Mouse (Mus musculus) spleen, adult 18-20 months (tissue): ENCODE measurements around the gene Map6.

Experiments used
- DNase-seq, 2 experiments: peaks; one replicate each; pipeline ENCODE4 v3.0.0; 2022; ENCODE audit warnings: mixed read lengths in 2 of 2

Gene Map6

DNA sequence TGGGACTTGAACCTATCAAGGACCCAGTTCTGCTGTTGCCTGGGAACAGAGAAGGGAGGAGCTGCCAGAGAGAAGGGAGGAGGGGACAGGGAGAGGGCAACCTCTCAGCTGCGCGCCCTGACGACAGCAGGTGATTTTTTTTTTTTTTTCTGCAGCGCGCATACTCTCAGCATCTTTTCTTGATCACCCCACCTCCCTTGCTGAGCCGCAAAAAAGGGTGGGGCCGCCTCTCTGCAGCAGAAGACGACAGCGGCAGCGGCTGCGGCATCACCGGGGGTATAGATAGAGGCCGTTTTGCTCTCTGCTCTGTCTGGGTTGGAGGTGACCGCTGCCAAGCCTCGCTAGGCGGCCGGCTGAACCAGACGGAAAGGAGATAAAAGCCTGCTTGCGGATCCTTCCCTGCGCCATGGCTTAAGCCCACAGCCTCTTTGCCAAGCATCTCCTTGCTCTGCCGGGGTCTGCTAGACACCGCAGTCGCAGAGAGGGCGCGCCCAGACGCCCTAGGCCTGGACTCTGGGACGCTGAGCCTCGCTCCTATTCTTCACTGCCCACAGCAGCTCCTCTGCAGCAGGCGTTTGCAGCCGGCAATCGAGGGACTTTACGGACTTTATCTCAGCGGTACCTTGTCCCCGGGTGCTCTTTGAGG, at the start of gene Map6:
Gene Map6 (plus strand): TSS at position 197 of the 646 bp plus-strand sequence.
- DNase-seq, result no peak

DNA sequence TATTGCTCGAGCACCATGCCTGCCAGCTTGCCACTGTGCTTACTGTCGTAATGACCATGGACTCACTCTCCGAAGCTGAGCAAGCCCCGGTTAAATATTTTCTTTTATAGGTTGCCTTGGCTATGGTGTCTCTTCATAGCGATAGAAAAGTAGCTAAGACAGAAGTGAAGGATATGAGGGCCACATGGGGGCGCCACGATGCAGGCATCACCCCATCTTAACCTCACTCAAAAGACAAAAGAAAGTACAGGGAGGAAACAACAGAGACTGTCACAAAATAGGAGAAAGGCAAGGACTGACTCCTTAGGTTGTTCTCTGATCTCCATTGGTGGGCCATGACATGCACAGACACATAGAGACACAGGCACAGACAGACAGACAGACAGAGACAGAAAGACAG, 43.0 kb upstream of the Map6 start:
- no peak for DNase-seq

DNA sequence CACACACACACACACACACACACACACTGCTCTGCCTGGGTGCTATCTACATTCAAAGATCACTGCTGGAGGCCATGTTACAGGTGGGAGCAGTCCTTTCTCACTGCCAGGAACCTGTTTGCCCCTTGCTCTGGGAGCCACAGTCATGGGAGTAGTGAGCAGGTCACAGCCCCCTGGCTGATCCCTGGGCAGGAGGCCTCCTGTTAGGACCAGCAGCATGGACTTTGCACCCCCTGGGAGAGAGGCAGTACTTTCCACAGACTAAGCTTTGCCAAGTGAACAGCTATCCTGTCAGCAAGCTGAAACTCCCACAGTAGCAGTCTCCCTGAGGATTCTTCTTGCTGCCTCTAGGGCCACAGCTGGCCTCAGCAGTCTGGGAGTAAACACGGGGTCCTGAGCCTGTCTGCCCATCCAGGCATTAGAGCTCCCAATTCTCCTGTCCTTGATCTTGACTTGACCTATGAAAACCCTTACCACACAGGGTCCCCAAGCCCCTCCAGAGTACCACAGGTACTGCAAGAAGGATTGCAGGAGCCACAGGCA, 42.5 kb upstream of the Map6 start:
- no peak for DNase-seq

DNA sequence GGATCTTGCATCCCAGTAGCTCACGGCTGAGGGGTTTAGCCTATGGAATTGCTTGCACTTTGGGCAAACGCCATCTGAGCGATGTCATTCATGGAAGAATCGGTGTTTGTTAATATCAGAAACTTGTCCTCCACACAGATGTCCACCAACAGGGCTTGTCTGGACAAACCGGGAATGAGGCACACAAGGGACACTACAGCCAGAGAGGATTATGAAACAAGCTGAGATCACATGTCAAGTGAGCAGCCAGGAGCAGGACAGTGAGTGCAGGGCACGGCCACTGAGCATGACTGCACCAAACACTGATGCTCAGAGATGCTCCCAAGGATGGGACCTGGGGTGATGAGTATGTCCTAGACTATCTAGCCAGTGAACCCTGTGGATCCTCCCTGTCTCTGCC, 41.8 kb upstream of the Map6 start:
- DNase-seq, result no peak

DNA sequence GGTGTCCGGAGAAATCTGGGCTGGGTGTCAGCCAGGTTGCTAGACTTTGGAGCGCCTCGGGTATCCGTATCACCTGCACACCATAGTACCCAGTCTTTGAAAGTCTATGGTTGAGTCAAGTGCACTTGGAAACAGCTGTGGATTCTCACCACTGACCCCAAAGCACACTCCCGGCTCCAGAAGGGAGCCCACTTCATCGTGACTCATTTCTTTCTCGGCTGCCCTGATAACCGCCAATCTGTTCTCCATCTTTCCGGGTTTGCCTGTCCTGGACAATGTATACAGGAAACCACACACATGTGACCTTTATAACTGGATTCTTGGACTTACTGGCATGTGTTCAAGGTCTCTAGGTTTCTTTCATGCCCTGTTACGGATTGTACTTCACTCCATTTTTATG, 40.6 kb upstream of the Map6 start:
- DNase-seq, result no peak

DNA sequence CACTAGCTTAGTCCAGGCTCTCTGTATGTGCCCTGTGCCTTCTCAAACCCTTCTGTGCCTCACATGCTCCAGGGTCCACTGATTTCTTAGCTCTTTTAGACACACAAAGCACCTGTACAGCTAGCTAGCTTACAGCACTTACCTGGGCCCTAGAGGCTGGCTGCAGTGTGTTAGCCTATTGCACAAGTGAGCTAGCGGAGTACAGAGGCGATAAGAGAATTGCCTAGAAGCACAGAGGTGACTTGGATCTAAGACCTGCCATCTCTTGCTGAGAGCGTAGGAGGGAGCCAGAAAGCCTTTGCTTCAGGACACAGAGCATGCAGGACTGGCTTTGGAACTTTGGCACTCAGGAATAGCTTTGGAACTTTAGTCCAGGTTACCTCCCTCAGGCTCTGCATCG, 40.0 kb upstream of the Map6 start:
- DNase-seq, result no peak

DNA sequence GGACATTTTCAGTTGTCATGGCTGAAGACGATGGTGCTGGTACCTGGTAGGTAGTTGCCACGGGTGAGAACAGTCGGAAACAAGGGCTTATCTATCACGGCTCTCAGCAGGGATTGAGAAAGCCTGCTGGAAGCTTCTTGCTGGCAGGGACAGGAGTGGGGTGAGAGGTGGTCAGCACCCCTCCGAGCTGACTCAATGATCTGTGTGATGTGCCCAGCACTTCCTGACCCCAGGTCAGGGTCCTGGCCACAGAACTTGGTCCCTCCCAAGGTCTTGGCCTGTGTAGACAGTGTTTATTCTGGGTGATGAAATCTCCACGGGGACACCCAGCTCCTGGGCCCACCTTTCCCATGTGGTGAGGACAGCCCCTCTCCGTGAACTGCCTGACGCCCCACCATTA, 38.4 kb upstream of the Map6 start:
- DNase-seq, result no peak

DNA sequence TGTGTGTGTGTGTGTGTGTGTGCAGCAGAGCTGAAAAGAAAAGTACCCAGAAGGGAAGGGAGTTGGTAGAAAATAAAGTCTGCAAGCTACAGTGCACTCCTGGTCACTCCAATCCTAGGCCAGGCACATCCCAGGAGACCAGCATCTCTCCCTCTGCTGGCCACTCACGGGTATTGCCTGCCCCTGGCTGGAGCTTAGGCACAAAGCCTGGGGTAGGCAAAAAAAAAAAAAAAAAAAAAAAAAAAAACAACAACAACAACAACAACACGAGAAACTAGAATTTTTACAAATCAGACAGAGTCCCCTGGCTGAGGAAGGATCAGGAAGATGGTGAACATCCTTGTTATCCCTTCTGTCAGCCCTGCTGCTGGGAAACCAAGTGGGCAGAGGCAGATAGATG, 37.8 kb upstream of the Map6 start:
- DNase-seq, result no peak

DNA sequence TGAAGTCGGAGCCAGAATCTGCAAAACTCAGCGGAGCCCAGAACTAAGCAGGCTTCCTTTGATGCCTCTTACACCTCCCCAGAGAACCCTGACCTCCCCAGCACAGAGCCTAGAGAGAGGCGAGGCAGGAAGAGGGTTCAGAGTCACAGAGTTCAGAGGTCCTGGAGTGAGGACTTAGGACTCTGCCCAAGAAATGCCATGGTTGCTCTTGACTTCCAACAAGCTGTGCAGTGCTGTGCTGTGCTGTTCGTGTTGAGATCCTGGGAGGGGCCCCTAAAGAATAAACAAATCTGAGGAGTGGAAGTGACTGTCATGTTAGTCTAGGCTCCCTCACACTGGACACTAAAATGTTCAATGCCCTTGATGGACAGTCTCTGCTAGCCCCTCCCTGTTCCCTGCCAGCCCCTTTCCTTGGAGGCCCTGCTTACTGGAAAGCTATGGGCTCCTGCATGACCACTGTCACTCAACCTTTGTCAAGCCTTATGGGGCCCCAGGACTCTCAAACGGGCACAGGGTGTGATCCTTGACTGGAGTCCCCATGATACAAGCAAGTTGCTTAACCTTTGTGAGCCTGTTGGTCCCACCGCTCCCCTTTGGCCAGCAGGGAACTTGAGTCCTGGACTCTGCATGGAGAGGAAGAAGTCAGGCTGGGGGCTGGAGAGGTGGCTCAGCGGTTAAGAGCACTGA, 37.0 kb upstream of the Map6 start:
- no peak for DNase-seq

DNA sequence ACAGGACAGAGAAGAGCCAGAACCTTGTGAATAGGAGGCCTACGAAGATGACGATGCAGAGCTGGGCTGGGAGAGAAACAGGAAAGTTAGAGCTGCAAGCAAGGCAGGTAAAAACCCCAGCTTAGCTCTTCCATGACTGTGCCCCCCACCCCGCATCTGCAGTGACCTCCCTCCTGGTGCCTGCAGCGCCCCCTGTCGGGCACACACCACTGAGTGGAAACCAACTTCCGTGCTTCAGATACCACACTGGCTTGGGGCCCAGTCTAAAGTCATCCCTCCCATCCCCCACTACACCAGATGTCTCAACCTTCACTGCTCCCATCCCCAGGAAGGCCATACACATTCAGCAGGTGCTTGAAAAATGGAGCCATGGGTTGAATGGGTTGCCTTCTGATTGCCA, 34.7 kb upstream of the Map6 start:
- no peak for DNase-seq

DNA sequence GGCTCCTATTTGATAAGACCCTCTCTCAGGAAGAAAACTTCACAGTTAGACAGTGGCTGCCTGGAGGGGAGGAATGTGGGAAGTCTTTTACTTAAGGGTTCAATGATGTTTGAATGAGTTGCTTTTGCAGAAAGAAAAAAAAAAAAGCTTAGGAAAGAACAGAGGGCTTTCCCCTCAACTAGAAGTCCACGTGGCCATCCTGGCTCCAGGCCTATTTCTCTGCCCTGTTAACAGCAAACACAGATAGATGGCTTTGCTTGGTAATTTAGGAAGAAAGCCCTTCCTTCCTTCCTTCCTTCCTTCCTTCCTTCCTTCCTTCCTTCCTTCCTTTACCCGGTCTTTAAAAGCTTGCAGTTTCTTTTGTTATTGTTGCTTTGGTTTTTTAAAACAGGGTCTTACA, 32.3 kb upstream of the Map6 start:
- no peak for DNase-seq

DNA sequence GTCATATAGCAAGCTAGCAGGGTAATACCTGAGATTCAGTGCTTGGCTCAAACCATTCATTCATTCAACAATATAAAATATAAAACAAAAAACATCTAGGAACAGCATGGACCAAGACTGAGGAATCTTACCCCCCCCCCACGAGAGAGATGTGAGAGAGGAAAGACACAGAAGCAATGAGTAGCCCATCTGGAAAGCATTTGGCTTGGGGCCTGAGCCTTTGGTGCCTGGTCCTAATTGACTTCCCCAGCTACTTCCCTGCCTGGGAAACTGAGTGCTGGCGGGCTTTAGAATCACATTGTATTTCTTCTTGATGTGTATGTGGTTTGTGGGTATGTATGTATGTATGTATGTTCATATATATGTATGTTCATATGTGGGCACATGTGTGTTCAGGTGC, 31.6 kb upstream of the Map6 start:
- DNase-seq, result no peak

DNA sequence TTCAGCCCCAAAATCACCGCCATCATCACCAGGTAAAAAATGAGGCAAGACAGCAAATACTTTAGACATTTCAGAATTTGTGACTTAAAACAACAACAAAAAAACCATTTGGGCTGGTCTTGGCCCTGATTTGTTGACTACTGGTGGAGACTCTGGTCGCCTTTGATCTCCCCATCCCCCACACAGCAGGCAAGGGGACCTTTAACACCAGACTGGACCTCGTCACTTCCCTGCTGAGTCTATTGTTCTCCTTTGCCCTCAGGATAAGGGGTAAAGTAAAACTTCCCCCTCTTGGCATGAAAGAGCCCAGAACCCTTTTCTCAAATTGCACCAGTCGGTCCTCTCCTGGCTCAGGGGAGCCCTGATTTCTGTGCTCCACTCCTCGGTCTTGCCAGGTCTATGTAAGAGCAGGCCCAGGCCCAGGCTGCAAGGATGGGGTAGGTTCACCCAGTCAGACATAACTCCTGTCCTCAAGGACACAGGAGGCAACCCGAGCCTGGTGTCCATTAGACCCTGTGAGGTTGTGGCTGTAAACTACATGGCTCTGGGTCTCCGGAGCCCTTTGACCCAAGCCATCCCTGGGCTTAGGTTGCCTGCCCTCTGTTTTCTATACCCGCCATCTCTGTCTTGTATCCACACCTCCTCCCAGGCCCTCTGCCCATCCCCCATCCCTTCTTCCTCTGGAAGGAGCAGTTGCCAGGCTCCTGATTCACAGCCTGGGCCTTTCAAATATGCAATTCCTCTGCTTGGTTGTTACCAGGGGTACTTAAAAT, 30.2 kb upstream of the Map6 start:
- DNase-seq, result no peak

DNA sequence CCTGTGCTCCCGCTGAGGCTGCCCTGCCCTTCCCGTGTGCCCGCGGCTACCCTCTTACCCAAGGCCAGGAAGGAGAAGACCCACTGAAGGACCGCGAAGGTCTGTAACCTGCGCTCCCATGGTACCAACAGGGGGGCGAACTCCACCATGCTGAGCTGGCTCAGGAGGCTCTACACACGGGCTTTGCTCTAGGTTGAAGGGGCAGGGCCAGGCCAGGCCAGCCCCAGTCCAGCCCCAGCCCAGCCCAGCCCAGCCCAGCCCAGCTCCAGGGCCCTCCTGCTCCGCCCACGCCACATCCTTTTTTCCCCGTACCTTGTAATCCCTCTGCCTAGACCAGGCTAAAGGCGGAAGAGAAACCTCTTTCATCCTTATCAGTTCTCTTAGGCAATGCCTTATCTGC, 28.8 kb upstream of the Map6 start, which contains the start of gene Mogat2:
Gene Mogat2 (minus strand): TSS at position 203 of the 400 bp plus-strand sequence.
- no peak for DNase-seq

DNA sequence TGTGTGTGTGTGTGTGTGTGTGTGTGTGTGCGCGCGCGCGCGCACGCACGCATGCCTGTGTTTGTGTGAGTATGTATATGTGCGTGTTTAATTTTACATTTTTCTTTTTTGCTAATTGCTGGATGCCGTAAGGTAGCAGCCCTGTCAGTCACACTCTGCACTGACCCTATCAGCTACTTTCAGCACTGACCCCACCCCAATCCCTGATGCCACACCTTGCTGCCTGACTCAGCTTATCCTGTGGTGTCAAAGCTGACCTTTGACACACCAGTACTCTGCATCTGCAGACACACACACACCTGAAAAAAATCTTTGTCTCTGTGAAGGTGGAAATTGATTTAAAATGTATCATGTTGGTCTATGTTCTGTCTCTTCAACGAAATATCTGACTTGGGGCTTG, 25.1 kb upstream of the Map6 start:
- DNase-seq, result no peak

DNA sequence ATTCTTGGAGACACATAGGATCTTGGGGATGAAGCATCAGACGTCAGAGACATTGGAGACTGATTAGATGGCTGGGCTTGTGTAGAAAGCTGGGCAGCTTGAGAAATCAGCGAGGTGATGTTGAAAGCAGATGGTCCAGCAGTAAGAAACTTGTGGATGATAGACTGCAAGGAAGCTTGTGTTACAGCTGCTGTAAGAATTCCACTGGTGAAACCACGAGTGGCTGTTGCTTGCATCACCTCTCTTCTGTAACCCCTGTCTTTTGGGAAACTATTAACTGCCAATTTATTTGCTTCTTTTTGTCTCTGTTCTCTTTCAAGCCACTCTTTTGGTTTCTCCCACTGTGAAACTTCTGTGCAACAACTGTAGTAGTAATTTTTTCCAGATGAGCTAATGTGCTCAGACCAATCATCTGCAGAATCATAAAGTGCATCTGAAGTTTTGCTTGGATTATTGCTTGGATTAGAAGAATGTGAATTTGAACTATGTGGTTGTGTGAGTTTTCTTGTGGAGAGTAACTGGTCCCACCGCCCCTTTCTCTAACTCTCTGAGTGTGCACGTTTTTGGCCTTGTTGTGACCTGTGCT, 19.0 kb upstream of the Map6 start:
- no peak for DNase-seq

DNA sequence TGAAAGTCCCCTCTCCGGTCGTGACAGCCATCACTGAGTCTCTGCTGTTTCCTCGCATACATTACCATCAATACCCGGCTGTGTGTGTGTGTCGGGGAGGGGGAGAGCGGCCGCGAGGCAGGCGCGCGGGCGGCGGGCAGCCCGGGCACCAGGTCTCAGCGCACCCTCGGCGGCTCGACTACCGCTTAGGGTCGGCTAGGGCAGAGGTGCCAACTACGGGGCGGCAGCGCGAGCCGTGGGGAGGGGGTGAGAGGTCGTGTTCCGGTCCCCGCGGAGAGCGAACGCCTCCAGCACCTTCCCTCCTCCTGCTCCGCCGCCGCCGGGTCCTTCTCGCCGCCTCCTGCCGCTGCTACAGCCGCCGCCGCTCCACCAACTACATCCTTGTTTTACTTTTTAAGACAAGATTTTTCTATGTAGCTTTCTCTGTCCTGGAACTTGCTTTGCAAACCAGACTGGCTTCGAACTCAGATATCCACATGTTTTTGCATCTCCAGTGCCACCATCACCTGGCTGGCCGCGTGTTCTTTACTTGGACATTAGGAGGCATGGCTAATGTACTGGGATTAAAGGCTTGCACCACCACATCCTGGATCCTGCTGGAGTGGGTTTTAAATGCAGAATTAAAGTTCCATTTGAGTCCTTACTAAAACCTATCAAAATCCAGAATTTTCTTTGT, 18.2 kb upstream of the Map6 start:
- DNase-seq, result no peak

DNA sequence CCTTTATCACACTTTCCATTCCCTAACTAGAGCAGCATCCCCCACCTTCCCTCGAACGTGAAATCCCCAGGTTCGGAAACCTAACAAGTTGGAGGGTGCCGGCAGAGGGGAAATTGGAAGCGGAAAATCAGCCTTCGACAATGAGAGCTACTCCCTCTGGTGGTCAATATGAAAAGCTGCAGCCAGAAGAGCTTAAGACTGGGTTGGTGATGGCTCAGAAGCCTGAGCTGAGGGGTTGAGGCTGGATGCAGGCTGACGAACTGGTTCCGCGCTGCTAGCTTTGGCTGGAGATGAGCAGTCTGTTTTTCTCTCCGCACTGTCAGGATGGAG, 17.7 kb upstream of the Map6 start:
- DNase-seq, result peak in 1 of 2 experiments; percentile 19

DNA sequence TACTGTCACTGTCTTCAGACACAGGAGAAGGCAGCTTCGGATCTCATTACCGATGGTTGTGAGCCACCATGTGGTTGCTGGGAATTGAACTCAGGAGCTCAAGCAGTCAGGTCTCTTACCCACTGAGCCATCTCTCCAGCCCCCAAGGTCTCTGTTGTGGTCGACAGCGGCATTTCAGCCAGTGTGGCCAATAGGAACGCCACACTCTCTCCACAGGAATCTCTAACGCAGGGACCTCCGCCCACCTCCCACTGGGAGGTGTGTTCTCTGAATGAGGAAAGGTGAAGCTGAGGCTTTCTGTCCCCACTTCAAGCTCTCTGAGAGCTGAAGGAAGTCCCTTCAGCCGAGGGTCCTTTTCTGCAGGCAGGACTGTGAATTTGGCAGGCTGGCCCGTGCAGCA, 16.9 kb upstream of the Map6 start:
- no peak for DNase-seq

DNA sequence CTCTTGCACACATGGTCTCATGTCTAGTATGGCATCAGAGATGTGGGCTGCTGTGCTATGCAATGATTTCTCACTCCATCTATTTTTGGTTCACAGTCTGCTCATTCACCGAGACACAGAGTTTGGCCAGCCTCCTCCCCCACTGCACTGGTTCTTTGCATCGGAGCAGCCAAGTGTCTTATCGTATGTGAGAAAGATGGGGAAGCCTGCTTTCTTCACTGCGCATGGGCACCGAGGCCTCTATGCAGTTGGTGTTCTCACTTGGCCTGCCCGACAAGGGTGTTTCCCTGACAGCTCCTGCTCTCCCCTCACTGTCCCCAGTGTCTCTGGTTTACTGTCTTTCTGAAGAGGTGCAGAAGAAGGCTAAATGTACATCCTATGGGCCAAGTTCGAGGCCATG, 12.2 kb upstream of the Map6 start:
- DNase-seq, result no peak

DNA sequence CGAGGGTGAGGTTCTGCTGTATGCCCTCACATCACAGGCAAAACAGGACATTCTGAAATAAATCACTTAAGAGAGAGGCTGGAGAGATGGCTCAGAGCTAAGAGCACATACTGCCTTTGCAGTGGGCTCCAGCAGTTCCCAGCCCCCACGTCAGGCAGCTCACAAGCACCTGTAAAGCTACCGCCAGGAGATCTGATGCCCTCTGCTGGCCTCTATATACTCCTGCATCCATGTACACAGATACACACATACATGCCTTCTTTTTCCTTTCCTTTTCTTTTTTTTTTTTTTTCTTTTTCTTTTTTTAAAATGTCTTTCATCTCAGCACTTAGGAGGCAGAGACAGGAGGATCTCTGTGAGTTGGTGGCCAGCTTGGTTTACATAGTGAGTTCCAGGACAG, 5.3 kb upstream of the Map6 start:
- DNase-seq, result no peak

DNA sequence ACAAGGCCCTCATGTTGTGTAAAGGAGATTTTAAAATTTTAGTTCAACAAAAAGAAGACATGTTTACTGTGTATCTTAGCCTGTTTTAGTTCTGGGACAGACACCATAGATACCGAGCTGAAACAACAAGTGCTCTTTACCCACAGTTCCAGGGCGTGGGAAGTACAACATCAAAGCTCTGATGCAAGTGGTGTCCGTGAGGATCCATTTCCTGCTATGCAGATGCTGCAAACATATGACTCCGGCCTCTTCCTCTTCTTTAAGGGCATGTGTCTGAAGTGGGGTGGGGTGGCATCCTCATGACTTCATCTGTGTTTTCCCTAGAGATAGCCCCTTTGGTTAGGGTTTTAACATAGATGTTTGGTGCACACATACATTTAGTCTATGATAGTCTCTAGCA, 3.7 kb upstream of the Map6 start:
- DNase-seq, result no peak

DNA sequence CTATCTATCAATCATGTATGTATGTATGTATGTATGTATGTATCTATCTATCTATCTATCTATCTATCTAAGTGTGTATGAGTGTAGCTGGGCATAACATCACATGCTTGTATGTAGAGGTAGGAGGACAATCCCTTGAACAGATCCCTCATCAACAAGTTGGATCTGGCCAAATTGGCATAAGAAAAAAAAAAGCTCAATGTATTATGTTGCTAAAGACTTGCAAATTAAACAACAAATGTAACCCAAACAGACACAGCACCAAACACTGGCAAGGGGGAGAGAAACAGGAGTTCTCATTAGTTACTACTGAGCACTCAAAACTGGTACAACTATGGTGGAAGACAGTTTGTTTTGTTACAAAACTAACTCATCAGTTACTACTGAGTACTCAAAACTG, 2.6 kb upstream of the Map6 start:
- DNase-seq, result no peak
